Mouse (Mus musculus) adrenal gland, postnatal 10 days (tissue): ENCODE results near the gene Lpin2. TPM values are rescaled to one million over a fixed set of nuclear protein-coding genes. Genes with fewer than 3 reads are reported as not detected.

Experiments used
- DNase-seq: peaks from one replicate; pipeline ENCODE4 v3.0.0; 2021; ENCODE audit warnings: mixed read lengths
- long read RNA-seq, 2 experiments: library from polyadenylated mRNA; stranded (forward); transcript quantifications; one replicate each; pipeline ENCODE4 v2.0.0; 2021
- total RNA-seq, 2 experiments: library from RNA; stranded (reverse); gene quantifications; 2 replicates each; pipeline ENCODE4 v1.2.3; 2021

Lpin2 gene
- 10 to 100 TPM; 39.2 to 42.3 TPM for total RNA-seq
- long read RNA-seq, experiment 1, full-length matches to known transcripts = 2 of 27 reads
- long read RNA-seq, experiment 1, partial matches to known transcripts = 12 of 27 reads
- long read RNA-seq, experiment 1, other reads (novel, unspliced or antisense) = 13 of 27 reads
- long read RNA-seq, experiment 2, full-length matches to known transcripts = 1 of 20 reads
- long read RNA-seq, experiment 2, partial matches to known transcripts = 2 of 20 reads
- long read RNA-seq, experiment 2, other reads (novel, unspliced or antisense) = 17 of 20 reads

DNA sequence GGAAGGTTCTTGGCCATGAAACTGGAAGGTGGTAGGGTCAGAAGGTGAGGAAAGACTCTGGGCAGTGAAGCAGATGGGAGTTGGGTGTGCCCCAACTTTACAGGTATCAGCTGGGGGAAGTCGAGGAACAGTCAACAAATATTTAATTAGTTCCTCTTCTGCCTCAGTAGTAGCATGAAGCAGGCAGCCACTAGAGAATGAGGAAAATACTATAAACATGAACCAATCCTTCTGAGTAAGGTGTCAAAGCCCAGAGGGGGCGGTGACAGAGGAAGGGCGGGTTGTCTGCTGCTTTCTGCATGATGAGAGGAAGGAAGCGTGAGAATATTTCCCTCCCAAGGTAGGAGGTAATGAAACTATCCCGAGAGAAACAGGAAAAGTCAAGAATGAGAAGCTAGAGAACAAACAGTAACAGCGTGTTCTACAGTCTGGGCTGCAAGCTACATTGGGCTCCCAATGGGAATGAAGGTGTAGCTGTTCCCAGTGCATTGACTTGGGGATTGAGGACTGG, at the start of gene Lpin2:
TSS of gene Lpin2 (plus strand) at position 350 of the 511 bp plus-strand sequence.
- peak; percentile 27 for DNase-seq

DNA sequence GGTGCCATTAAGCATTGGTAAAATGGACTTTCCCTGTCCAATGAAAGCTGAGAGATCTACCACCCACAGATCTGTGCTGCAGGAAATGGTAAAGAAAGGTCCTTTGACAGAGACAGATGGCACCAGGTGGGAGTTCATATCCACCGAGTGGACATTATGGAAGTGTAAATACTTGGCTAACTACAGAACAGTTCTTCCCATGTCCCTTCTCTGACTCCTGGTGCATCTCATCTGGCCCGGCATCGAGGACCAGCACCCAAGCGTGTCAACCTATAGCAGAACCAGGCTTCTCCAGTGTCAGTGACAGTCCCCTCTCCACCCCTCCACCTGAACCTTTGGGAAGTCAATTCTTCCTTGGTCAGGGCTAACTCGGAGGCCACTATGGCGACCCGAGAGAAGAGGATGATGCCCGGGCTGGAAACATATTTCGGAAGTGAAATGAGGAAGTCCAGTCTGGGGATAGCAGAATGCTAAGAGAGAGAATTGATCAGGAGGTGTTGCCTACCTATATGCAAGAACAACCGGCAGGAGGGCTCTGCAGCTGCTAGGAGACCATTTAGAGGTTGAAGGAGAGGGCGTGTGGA, 49.4 kb upstream of the Lpin2 start:
- no peak for DNase-seq

GRCm38 (mm10) chr17:71134441-71134955, 47.9 kb upstream of the Lpin2 start:
- DNase-seq = peak; percentile 20

DNA sequence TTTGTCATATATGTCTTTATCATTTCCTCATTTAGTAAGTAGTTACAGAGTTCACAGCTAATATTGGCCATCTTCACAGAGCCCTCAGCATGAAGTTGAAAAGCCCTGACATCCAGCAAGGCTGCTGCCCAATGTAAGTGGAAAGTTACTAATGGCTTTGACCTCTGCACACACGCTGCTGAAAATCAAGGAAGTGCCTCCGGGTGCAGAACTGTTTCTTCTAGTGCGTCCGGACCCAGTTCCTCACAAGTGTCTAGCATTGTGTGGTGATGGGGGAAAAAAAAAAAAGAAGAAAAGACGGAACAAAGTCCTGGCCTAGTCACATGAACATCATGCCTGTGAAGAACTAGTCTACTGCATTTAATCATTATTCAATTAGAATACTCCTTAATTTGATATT, 47.3 kb upstream of the Lpin2 start:
- no peak for DNase-seq

DNA sequence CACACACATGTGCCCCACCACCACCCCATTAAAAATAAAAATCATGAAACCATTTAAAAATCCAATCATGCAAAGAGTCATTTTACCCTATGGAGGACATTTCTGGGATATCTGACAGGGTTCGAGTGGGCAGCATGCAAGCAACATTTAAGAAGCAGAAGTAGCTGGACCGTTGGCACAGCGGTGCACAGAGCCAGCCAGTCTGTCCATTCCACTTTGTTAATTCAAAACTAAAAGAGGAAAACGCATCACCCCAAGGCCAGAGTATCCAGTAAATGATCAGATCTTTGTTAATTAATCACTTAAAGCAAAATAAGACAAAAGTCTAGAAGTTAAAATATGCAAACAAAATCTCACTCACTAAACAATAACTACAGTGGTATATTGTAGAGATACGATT, 46.5 kb upstream of the Lpin2 start:
- no peak for DNase-seq

GRCm38 (mm10) chr17:71136384-71137333, 45.7 kb upstream of the Lpin2 start:
- DNase-seq = no peak

DNA sequence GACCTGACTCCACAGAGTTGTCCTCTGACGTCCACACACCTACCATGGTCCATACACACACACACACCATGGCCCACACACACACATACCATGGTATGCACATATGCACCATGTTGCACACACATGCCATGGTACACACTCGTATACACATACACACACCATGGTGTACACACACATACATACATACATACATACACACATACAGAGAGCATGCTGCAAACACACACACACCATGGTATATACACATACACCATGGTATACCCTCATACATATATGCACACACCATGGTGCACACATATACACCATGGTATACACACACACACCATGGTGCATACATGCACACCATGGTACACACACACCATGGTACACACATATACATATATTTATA, 45.0 kb upstream of the Lpin2 start:
- DNase-seq = no peak

DNA sequence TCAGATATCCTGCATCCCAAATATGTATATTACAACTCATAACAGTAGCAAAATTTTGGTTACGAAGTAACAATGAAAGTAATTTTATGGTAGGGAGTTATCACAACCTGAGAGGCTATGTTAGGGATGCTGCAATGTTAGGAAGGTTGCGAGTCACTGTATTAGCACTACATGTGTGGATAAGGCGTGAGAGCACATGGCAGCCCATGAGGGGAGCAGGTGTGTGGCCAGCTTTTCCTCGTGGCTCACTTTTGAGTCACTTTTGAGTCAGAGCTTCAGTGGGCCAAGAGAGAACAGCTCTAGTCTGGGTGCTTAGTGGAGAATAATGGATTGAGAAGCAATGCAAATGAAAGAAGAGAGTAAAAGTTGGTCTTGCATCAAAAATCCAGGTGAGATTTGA, 40.3 kb upstream of the Lpin2 start:
- no peak for DNase-seq

- no peak for DNase-seq
Observed at GRCm38 (mm10) chr17:71143155-71143554, 39.2 kb upstream of the Lpin2 start.

- no peak for DNase-seq
Observed at GRCm38 (mm10) chr17:71144322-71145116, 37.8 kb upstream of the Lpin2 start.

DNA sequence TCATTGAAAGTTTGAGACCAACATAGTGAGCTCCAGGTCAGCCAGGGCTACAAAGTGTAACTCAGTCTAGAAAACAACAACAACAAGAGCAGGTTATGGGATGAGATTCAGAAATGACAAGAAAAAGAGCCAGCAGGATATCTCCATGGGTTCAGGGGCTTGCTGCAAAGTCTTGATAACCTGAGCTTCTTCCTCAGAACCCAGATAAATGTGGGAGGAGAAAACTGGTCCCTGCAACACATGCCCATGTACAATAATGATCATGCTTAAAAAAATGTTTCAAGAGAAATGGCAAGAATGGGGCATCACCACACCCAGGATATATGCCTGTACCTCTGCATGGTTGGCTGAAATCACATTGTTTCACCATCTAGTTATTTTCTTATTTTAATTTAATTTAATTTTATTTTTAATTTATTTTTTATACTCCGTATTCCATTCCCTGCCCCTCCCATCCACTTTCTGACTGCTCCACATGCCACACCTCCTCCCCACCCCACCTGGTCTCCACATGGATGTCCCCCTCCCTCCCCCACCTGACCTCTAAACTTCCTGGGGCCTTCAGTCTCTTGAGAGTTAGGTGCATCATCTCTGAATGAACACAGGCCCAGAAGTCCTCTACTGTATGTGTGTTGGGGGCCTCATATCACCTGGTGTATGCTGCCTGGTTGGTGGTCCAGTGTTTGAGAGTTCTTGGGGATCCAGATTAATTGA, 37.0 kb upstream of the Lpin2 start:
- no peak for DNase-seq

GRCm38 (mm10) chr17:71153356-71153755, 29.0 kb upstream of the Lpin2 start:
- DNase-seq = no peak

GRCm38 (mm10) chr17:71155271-71155670, 27.1 kb upstream of the Lpin2 start:
- peak; percentile 81 for DNase-seq

- peak; percentile 25 for DNase-seq
Observed at GRCm38 (mm10) chr17:71159152-71159567, 23.2 kb upstream of the Lpin2 start.

DNA sequence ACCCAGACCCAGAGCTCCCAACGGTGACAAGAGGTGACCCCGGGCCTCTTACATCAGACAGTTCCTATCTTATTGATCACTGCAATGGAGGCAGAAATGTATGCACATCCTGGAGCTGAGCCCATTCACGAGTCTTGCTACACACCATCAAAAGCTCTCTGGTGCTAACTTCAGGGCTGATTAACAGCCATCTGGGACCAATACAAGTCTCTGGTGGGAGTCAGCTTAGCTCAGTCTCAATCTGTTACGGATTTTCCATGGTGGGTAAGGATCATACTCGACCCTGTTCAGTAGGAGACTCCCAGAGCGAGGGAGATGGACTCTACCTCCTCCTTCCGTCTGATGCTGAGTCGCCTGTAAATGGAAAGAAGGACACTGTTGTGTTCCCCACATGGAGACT, 22.6 kb upstream of the Lpin2 start:
- no peak for DNase-seq

GRCm38 (mm10) chr17:71160244-71160995, 21.9 kb upstream of the Lpin2 start:
- DNase-seq = no peak

- DNase-seq = no peak
Observed at GRCm38 (mm10) chr17:71164991-71165390, 17.4 kb upstream of the Lpin2 start.

- DNase-seq = no peak
Observed at GRCm38 (mm10) chr17:71168205-71168815, 14.1 kb upstream of the Lpin2 start.

DNA sequence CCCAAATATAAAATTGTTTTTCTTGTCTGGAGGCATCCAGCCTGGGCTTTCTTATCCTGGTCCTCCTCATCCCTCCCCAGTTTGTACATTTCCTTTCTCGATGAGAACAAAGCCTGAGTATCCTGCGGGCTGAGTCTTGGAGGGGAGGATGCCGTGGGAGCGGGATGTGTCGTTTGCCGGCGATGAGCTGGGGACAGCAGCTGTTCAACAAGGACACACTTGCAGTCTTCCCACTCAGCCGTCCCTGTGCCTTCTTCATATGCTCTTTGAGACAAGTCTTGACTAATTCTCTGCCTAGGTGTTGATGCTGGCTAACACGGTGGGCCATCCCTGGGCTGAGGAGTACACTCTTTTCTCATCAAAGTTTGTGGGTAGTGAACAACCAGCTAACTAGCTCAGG, 13.5 kb upstream of the Lpin2 start:
- no peak for DNase-seq

- no peak for DNase-seq
Observed at GRCm38 (mm10) chr17:71169639-71170038, 12.7 kb upstream of the Lpin2 start.
